Mouse (Mus musculus) midbrain, embryonic 16.5 days (tissue): ENCODE results near the gene Olfr523. TPM values are rescaled to one million over a fixed set of nuclear protein-coding genes. Genes with fewer than 3 reads are reported as not detected.
A peak's percentile ranks its signal among the peaks of the same experiment; 100 is the strongest.
"Not testable (repeated sequence)": the region's sequence is repeated elsewhere in the genome, so short reads cannot be mapped to it uniquely, and the experiment has no call there.

Source experiments
- ATAC-seq: fragments of 200-750 bp; cut with Nextera tagmentation; 2 replicates; pipeline ENCODE4 v1.8.0; 2017; ENCODE audit warnings: moderate TSS enrichment
- H3K27ac ChIP-seq: fragments of 300-500 bp; sonication (generic); 2 replicates; pipeline ENCODE4 v1.5.1; 2014; ENCODE audit warnings: mild to moderate bottlenecking, low read length, mixed read lengths
- H3K27me3 ChIP-seq: fragments of 300-500 bp; sonication (generic); 2 replicates; pipeline ENCODE4 v1.6.1; 2014; ENCODE audit warnings: low read depth, low read length, mixed read lengths; ENCODE audit not compliant: control insufficient read depth, insufficient read depth
- H3K36me3 ChIP-seq: fragments of 300-500 bp; sonication (generic); 2 replicates; pipeline ENCODE4 v1.6.1; 2014; ENCODE audit warnings: mild to moderate bottlenecking, low read length, moderate library complexity, mixed read lengths; ENCODE audit not compliant: control insufficient read depth, insufficient read depth
- H3K4me1 ChIP-seq: fragments of 300-500 bp; sonication (generic); 2 replicates; pipeline ENCODE4 v1.6.1; 2014; ENCODE audit warnings: mild to moderate bottlenecking, low read length, mixed read lengths; ENCODE audit not compliant: control insufficient read depth, insufficient read depth
- H3K4me2 ChIP-seq: fragments of 300-500 bp; sonication (generic); 2 replicates; pipeline ENCODE4 v1.6.1; 2014; ENCODE audit warnings: mild to moderate bottlenecking, low read length, mixed read lengths
- H3K4me3 ChIP-seq: fragments of 300-500 bp; sonication (generic); 2 replicates; pipeline ENCODE4 v1.5.1; 2014; ENCODE audit warnings: low read depth, mild to moderate bottlenecking, low read length, moderate library complexity, mixed read lengths
- H3K9ac ChIP-seq: fragments of 300-500 bp; sonication (generic); 2 replicates; pipeline ENCODE4 v1.6.1; 2014; ENCODE audit warnings: low read depth, low read length, mixed read lengths
- H3K9me3 ChIP-seq: fragments of 300-500 bp; sonication (generic); replicated peaks from 2 replicates; pipeline ENCODE4 v1.6.1; 2014; ENCODE audit warnings: mild to moderate bottlenecking, low read length, mixed read lengths; ENCODE audit not compliant: control insufficient read depth, poor library complexity, severe bottlenecking
- WGBS: fragments of 180-500 bp; shearing (Covaris S2); extraction: QIAGEN DNeasy Blood & Tissue Kit; methylation state at CpG from one replicate; pipeline ENCODE4 v1.1.7; 2014; 5-methylcytosine and 5-hydroxymethylcytosine counted together
- polyA plus RNA-seq: library from polyadenylated mRNA; unstranded; fragments of >200 nt; fragmentation: Nextera tagmentation; extraction: Ambion mirVana; gene quantifications from 2 replicates; pipeline ENCODE4 v1.2.1, GENCODE M21; 2015

The Olfr523 gene
- not detected in 2 replicates for polyA plus RNA-seq

- Histone ChIP-seq H3K9me3 (no peaks in the 10 kb centered on the region), H3K4me3 (no peak within 1 kb of the TSS), H3K27ac (no peak within 1 kb of the TSS), H3K4me2 (no peak within 1 kb of the TSS), H3K4me1 (no peaks in the 10 kb centered on the region), H3K27me3 (no peaks in the 10 kb centered on the region), H3K9ac (no peak within 1 kb of the TSS), H3K36me3 (no peaks in the 10 kb centered on the region)
- no peak for ATAC-seq
- WGBS, result 45% methylated on average over 1 of the region's 1 CpGs
Observed at GRCm38 (mm10) chr7:140172936-140173335, at the start of gene Olfr523. Gene Olfr523, plus strand, starts transcription at chr7:140173217.

GRCm38 (mm10) chr7:140124382-140124781 is 48.6 kb upstream of the Olfr523 start:
- Histone ChIP-seq H3K4me3 (no peak overlapping the region), H3K27ac (no peak overlapping the region), H3K9ac (no peak overlapping the region), H3K27me3 (no peaks in the 10 kb centered on the region), H3K4me1 (no peaks in the 10 kb centered on the region; the same call in 1 of the 2 replicates), H3K36me3 (no peaks in the 10 kb centered on the region), H3K9me3 (no peaks in the 10 kb centered on the region), H3K4me2 (no peak overlapping the region)
- ATAC-seq, result no peak
- WGBS, result 97% methylated on average over 1 of the region's 1 CpGs

- no peak overlapping the region for H3K27ac ChIP-seq
- ATAC-seq, result peak; percentile 95
- no peaks in the 10 kb centered on the region; the same call in 1 of the 2 replicates for H3K4me1 ChIP-seq
- H3K4me3 ChIP-seq, result peak overlapping the region; percentile 65
- no peaks in the 10 kb centered on the region for H3K27me3 ChIP-seq
- peak overlapping the region; percentile 82 for H3K4me2 ChIP-seq
- H3K36me3 ChIP-seq, result no peaks in the 10 kb centered on the region
- H3K9me3 ChIP-seq, result no peaks in the 10 kb centered on the region
- 1% methylated on average over 40 of the region's 40 CpGs for WGBS
- H3K9ac ChIP-seq, result peak overlapping the region; percentile 84
Observed at GRCm38 (mm10) chr7:140125278-140126021, 47.6 kb upstream of the Olfr523 start.

- H3K9me3 ChIP-seq, result no peaks in the 10 kb centered on the region
- WGBS, result 9% methylated on average over 5 of the region's 5 CpGs
- H3K4me3 ChIP-seq, result peak overlapping the region; percentile 65
- no peaks in the 10 kb centered on the region for H3K27me3 ChIP-seq
- H3K4me2 ChIP-seq, result peak overlapping the region; percentile 82
- H3K4me1 ChIP-seq, result no peaks in the 10 kb centered on the region; the same call in 1 of the 2 replicates
- no peaks in the 10 kb centered on the region for H3K36me3 ChIP-seq
- no peak overlapping the region for H3K27ac ChIP-seq
- H3K9ac ChIP-seq, result peak overlapping the region; percentile 84
- ATAC-seq, result peak; percentile 43
Observed at GRCm38 (mm10) chr7:140126022-140126350, 47.0 kb upstream of the Olfr523 start.

- no peaks in the 10 kb centered on the region for H3K36me3 ChIP-seq
- no peak overlapping the region for H3K9ac ChIP-seq
- H3K9me3 ChIP-seq, result no peaks in the 10 kb centered on the region
- H3K4me2 ChIP-seq, result no peak overlapping the region
- 91% methylated on average over 3 of the region's 3 CpGs for WGBS
- H3K27me3 ChIP-seq, result no peaks in the 10 kb centered on the region
- H3K4me3 ChIP-seq, result no peak overlapping the region
- no peak for ATAC-seq
- no peak overlapping the region for H3K27ac ChIP-seq
- H3K4me1 ChIP-seq, result no peaks in the 10 kb centered on the region; the same call in 1 of the 2 replicates
Observed at GRCm38 (mm10) chr7:140126934-140127333, 46.1 kb upstream of the Olfr523 start.

- WGBS, result 94% methylated on average over 2 of the region's 2 CpGs
- Histone ChIP-seq H3K36me3 (no peaks in the 10 kb centered on the region), H3K9me3 (no peaks in the 10 kb centered on the region), H3K4me2 (no peak overlapping the region), H3K4me3 (no peak overlapping the region), H3K4me1 (no peaks in the 10 kb centered on the region; the same call in 1 of the 2 replicates), H3K27ac (no peak overlapping the region), H3K9ac (no peak overlapping the region), H3K27me3 (no peaks in the 10 kb centered on the region)
- ATAC-seq, result no peak
Observed at GRCm38 (mm10) chr7:140127911-140128310, 45.1 kb upstream of the Olfr523 start.

- not testable (repeated sequence) for H3K27me3 ChIP-seq
Observed at GRCm38 (mm10) chr7:140132184-140132583, 40.8 kb upstream of the Olfr523 start.

DNA sequence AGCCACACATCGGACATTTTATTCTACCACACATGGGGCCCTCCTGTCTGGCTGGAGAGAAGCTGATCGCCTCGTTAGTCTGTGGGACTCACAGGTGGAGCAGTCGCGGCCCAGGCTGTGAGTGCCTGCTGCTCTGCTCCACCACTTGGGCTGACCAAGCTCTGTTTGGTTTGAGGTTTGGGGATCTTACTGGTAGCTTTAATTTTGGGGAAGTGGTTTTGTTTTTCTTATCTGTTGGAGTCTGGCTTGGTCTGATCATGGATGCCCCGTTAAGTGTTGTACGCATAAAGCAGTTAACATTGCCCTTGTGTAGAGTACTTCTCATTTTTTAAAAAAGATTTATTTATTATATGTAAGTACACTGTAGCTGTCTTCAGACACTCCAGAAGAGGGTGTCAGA is 39.0 kb upstream of the Olfr523 start:
- not testable (repeated sequence) for H3K27me3 ChIP-seq, H3K4me2 ChIP-seq, H3K9me3 ChIP-seq, H3K27ac ChIP-seq, H3K9ac ChIP-seq, ATAC-seq, H3K36me3 ChIP-seq, H3K4me1 ChIP-seq, H3K4me3 ChIP-seq
- WGBS, result 91% methylated on average over 5 of the region's 7 CpGs

More at GRCm38 (mm10) chr7:140132184-140132583, 40.8 kb upstream of the Olfr523 start:
- not testable (repeated sequence) for H3K4me1 ChIP-seq, H3K4me2 ChIP-seq, H3K4me3 ChIP-seq, H3K9ac ChIP-seq, ATAC-seq, H3K36me3 ChIP-seq, H3K27ac ChIP-seq, H3K9me3 ChIP-seq
- 93% methylated on average over 7 of the region's 7 CpGs for WGBS

DNA sequence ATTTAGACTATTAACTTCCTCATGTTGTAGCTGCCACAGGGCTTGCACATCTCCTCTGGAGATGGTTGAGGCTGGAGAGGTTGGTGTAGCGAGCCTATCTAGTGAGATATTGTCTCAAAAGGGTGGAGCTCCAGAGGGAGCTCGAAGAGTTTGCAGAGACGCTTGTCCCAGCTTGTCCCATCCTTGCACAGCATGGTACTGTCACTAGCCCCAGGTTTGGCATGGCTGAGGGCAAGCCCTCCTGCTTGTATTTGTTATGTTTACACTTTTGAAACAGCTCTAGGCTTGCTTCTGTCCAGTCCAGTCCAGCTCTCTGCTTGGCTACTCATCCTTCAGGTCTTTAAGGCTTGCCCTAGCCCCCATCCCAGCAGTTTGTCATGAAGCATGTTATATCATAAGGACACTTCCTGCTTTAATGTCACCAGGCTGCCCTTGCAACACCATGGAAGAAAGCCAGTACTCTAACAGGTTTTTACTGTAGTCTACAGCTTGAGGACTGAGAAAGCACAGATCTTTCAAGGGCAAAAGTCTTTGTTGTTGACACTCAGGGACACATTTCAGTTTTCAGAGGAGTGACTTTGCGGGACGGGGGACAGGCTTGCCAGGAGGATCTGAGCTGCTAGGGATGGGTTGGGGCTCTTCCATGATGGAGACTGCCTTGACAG is 37.8 kb upstream of the Olfr523 start:
- peaks cover 9% of the 10 kb centered on the region for H3K4me1 ChIP-seq
- no peaks in the 10 kb centered on the region for H3K9me3 ChIP-seq
- no peak overlapping the region for H3K4me3 ChIP-seq
- no peaks in the 10 kb centered on the region for H3K36me3 ChIP-seq
- H3K9ac ChIP-seq, result no peak overlapping the region
- WGBS, result 89% methylated on average over 5 of the region's 5 CpGs
- H3K4me2 ChIP-seq, result no peak overlapping the region
- no peak overlapping the region for H3K27ac ChIP-seq
- ATAC-seq, result no peak
- no peaks in the 10 kb centered on the region for H3K27me3 ChIP-seq
